Mouse (Mus musculus) forebrain, embryonic 12.5 days (tissue): ENCODE measurements at regions not wholly inside any gene's neighbourhood (a gene's known extent, or its start where the extent isn't known, plus 50 kb on each side); places are given as distances from the start of the nearest gene placed in this dataset.

Experiments used
- ATAC-seq: fragments of 200-750 bp; cut with Nextera tagmentation; 2 replicates; pipeline ENCODE4 v1.8.0; 2017; ENCODE audit warnings: moderate TSS enrichment; ENCODE audit not compliant: low FRiP score
- H3K27ac ChIP-seq: fragments of 300-500 bp; sonication (generic); 2 replicates; pipeline ENCODE4 v1.5.1; 2016; ENCODE audit warnings: mild to moderate bottlenecking
- H3K27me3 ChIP-seq: fragments of 300-500 bp; sonication (generic); 2 replicates; pipeline ENCODE4 v1.6.1; 2016; ENCODE audit warnings: mild to moderate bottlenecking
- H3K36me3 ChIP-seq: fragments of 300-500 bp; sonication (generic); replicated peaks from 2 replicates; pipeline ENCODE4 v1.6.1; 2016; ENCODE audit warnings: mild to moderate bottlenecking
- H3K4me1 ChIP-seq: fragments of 300-500 bp; sonication (generic); 2 replicates; pipeline ENCODE4 v1.6.1; 2016
- H3K4me2 ChIP-seq: fragments of 300-500 bp; sonication (generic); 2 replicates; pipeline ENCODE4 v1.6.1; 2016; ENCODE audit warnings: mild to moderate bottlenecking, moderate library complexity
- H3K4me3 ChIP-seq: fragments of 300-500 bp; sonication (generic); replicated peaks from 2 replicates; pipeline ENCODE4 v1.5.1; 2016; ENCODE audit warnings: mild to moderate bottlenecking
- H3K9ac ChIP-seq: fragments of 300-500 bp; sonication (generic); 2 replicates; pipeline ENCODE4 v1.6.1; 2016; ENCODE audit warnings: mild to moderate bottlenecking
- H3K9me3 ChIP-seq: fragments of 300-500 bp; sonication (generic); 2 replicates; pipeline ENCODE4 v1.6.1; 2016
- WGBS: fragments of 180-500 bp; shearing (Covaris S2); methylation state at CpG from one replicate; pipeline ENCODE4 v1.1.7; 2016; 5-methylcytosine and 5-hydroxymethylcytosine counted together

- peaks cover 18% of the 10 kb centered on the region for H3K4me1 ChIP-seq
- H3K27ac ChIP-seq, result 0 out of 2 replicates have a peak overlapping the region, but pooled peaks have one; percentile 8
- WGBS, result 37% methylated on average over 4 of the region's 4 CpGs
- H3K36me3 ChIP-seq, result no peaks in the 10 kb centered on the region
- H3K9ac ChIP-seq, result no peak overlapping the region
- no peak for ATAC-seq
- H3K9me3 ChIP-seq, result no peaks in the 10 kb centered on the region
- H3K27me3 ChIP-seq, result peaks cover 50% of the 10 kb centered on the region
- no peak overlapping the region for H3K4me3 ChIP-seq
- no peak overlapping the region for H3K4me2 ChIP-seq
Measured at GRCm38 (mm10) chr9:61721071-61721470, 193.3 kb downstream of the Rplp1 start.

GRCm38 (mm10) chr9:61720206-61720605 is 194.1 kb downstream of the Rplp1 start:
- H3K27ac ChIP-seq, result no peak overlapping the region
- no peak overlapping the region for H3K4me3 ChIP-seq
- no peak for ATAC-seq
- H3K36me3 ChIP-seq, result no peaks in the 10 kb centered on the region
- no peak overlapping the region for H3K4me2 ChIP-seq
- H3K27me3 ChIP-seq, result peaks cover 59% of the 10 kb centered on the region
- peaks cover 17% of the 10 kb centered on the region for H3K4me1 ChIP-seq
- no peaks in the 10 kb centered on the region for H3K9me3 ChIP-seq
- no peak overlapping the region for H3K9ac ChIP-seq
- WGBS, result 44% methylated on average over 5 of the region's 5 CpGs

- no peak overlapping the region for H3K9ac ChIP-seq
- H3K4me3 ChIP-seq, result no peak overlapping the region
- H3K9me3 ChIP-seq, result no peaks in the 10 kb centered on the region
- H3K4me2 ChIP-seq, result no peak overlapping the region
- peaks cover 63% of the 10 kb centered on the region for H3K27me3 ChIP-seq
- H3K36me3 ChIP-seq, result no peaks in the 10 kb centered on the region
- no peak overlapping the region for H3K27ac ChIP-seq
- WGBS, result 55% methylated on average over 4 of the region's 4 CpGs
- peaks cover 33% of the 10 kb centered on the region for H3K4me1 ChIP-seq
- no peak for ATAC-seq
Measured at GRCm38 (mm10) chr9:61716751-61717150, 197.6 kb downstream of the Rplp1 start.

GRCm38 (mm10) chr9:61714331-61715035 is 199.9 kb downstream of the Rplp1 start:
- Histone ChIP-seq H3K4me3 (no peak overlapping the region), H3K4me2 (no peak overlapping the region), H3K9me3 (no peaks in the 10 kb centered on the region), H3K9ac (no peak overlapping the region), H3K36me3 (no peaks in the 10 kb centered on the region), H3K27me3 (peaks cover 61% of the 10 kb centered on the region), H3K27ac (peak overlapping the region; percentile 21; the same call in 1 of the 2 replicates), H3K4me1 (peaks cover 24% of the 10 kb centered on the region)
- no peak for ATAC-seq
- WGBS, result 32% methylated on average over 19 of the region's 19 CpGs

- Histone ChIP-seq H3K27ac (no peak overlapping the region; the same call in 1 of the 2 replicates), H3K27me3 (peaks cover 54% of the 10 kb centered on the region), H3K4me3 (no peak overlapping the region), H3K36me3 (no peaks in the 10 kb centered on the region), H3K4me1 (peaks cover 24% of the 10 kb centered on the region), H3K9ac (no peak overlapping the region), H3K9me3 (no peaks in the 10 kb centered on the region), H3K4me2 (no peak overlapping the region)
- no peak for ATAC-seq
- WGBS, result 81% methylated on average over 7 of the region's 7 CpGs
Measured at GRCm38 (mm10) chr9:61713806-61714205, 200.5 kb downstream of the Rplp1 start.

- no peak overlapping the region for H3K9ac ChIP-seq
- ATAC-seq, result no peak
- no peaks in the 10 kb centered on the region for H3K9me3 ChIP-seq
- peaks cover 24% of the 10 kb centered on the region for H3K4me1 ChIP-seq
- WGBS, result 60% methylated on average over 7 of the region's 7 CpGs
- no peaks in the 10 kb centered on the region for H3K36me3 ChIP-seq
- no peak overlapping the region for H3K27ac ChIP-seq
- peaks cover 33% of the 10 kb centered on the region for H3K27me3 ChIP-seq
- H3K4me3 ChIP-seq, result no peak overlapping the region
- H3K4me2 ChIP-seq, result no peak overlapping the region
Measured at GRCm38 (mm10) chr9:61711296-61711695, 203.0 kb downstream of the Rplp1 start.

- H3K27me3 ChIP-seq, result peaks cover 20% of the 10 kb centered on the region
- H3K9me3 ChIP-seq, result no peaks in the 10 kb centered on the region
- no peak overlapping the region for H3K4me3 ChIP-seq
- H3K4me2 ChIP-seq, result no peak overlapping the region
- WGBS, result 91% methylated on average over 7 of the region's 7 CpGs
- H3K9ac ChIP-seq, result no peak overlapping the region
- no peak overlapping the region for H3K27ac ChIP-seq
- peaks cover 12% of the 10 kb centered on the region for H3K4me1 ChIP-seq
- no peak for ATAC-seq
- H3K36me3 ChIP-seq, result no peaks in the 10 kb centered on the region
Measured at GRCm38 (mm10) chr9:61707875-61708274, 206.5 kb downstream of the Rplp1 start.

GRCm38 (mm10) chr9:61707296-61707695 is 207.0 kb downstream of the Rplp1 start:
- no peaks in the 10 kb centered on the region for H3K36me3 ChIP-seq
- H3K4me3 ChIP-seq, result no peak overlapping the region
- H3K9me3 ChIP-seq, result no peaks in the 10 kb centered on the region
- 78% methylated on average over 2 of the region's 2 CpGs for WGBS
- peaks cover 18% of the 10 kb centered on the region for H3K27me3 ChIP-seq
- H3K4me1 ChIP-seq, result peaks cover 17% of the 10 kb centered on the region
- ATAC-seq, result no peak
- H3K4me2 ChIP-seq, result no peak overlapping the region
- no peak overlapping the region for H3K27ac ChIP-seq
- no peak overlapping the region for H3K9ac ChIP-seq

- 84% methylated on average over 6 of the region's 6 CpGs for WGBS
- H3K9me3 ChIP-seq, result no peaks in the 10 kb centered on the region
- H3K27ac ChIP-seq, result no peak overlapping the region
- H3K4me3 ChIP-seq, result no peak overlapping the region
- H3K9ac ChIP-seq, result no peak overlapping the region
- no peak overlapping the region for H3K4me2 ChIP-seq
- H3K36me3 ChIP-seq, result no peaks in the 10 kb centered on the region
- peaks cover 13% of the 10 kb centered on the region for H3K4me1 ChIP-seq
- peaks cover 11% of the 10 kb centered on the region; the same call in 1 of the 2 replicates for H3K27me3 ChIP-seq
- ATAC-seq, result no peak
Measured at GRCm38 (mm10) chr9:61706263-61706755, 208.0 kb downstream of the Rplp1 start.

- WGBS, result 87% methylated on average over 5 of the region's 5 CpGs
- H3K27me3 ChIP-seq, result peaks cover 13% of the 10 kb centered on the region; the same call in 1 of the 2 replicates
- H3K9ac ChIP-seq, result no peak overlapping the region
- H3K27ac ChIP-seq, result no peak overlapping the region
- no peak overlapping the region for H3K4me3 ChIP-seq
- H3K36me3 ChIP-seq, result no peaks in the 10 kb centered on the region
- H3K9me3 ChIP-seq, result no peaks in the 10 kb centered on the region
- peaks cover 9% of the 10 kb centered on the region; the same call in 1 of the 2 replicates for H3K4me1 ChIP-seq
- ATAC-seq, result no peak
- no peak overlapping the region for H3K4me2 ChIP-seq
Measured at GRCm38 (mm10) chr9:61705586-61706233, 208.6 kb downstream of the Rplp1 start.

GRCm38 (mm10) chr9:61703301-61703700 is 211.0 kb downstream of the Rplp1 start:
- no peak for ATAC-seq
- WGBS, result 47% methylated on average over 11 of the region's 11 CpGs
- Histone ChIP-seq H3K36me3 (no peaks in the 10 kb centered on the region), H3K4me1 (peaks cover 12% of the 10 kb centered on the region; the same call in 1 of the 2 replicates), H3K4me3 (no peak overlapping the region), H3K4me2 (no peak overlapping the region), H3K27me3 (peaks cover 33% of the 10 kb centered on the region), H3K9ac (no peak overlapping the region), H3K9me3 (no peaks in the 10 kb centered on the region), H3K27ac (no peak overlapping the region)

GRCm38 (mm10) chr9:61702280-61702966 is 211.9 kb downstream of the Rplp1 start:
- Histone ChIP-seq H3K36me3 (no peaks in the 10 kb centered on the region), H3K9ac (no peak overlapping the region), H3K27ac (no peak overlapping the region; the same call in 1 of the 2 replicates), H3K27me3 (peaks cover 33% of the 10 kb centered on the region), H3K4me2 (no peak overlapping the region), H3K9me3 (no peaks in the 10 kb centered on the region), H3K4me3 (no peak overlapping the region), H3K4me1 (peaks cover 18% of the 10 kb centered on the region)
- WGBS, result 70% methylated on average over 22 of the region's 22 CpGs
- ATAC-seq, result no peak
